Mouse (Mus musculus): ENCODE measurements around the gene Scn7a. TPM values are rescaled to one million over a fixed set of nuclear protein-coding genes. Genes with fewer than 3 reads are reported as not detected.
A peak's percentile ranks its signal among the peaks of the same experiment; 100 is the strongest.

The Scn7a gene
- 1 to 10 TPM in 1 of 2 experiments, under 1 TPM in 1; 0.97 to 1.1 TPM for total RNA-seq (2021)
- long read RNA-seq, experiment 1: 0 reads
- long read RNA-seq, experiment 2: 0 reads

DNA sequence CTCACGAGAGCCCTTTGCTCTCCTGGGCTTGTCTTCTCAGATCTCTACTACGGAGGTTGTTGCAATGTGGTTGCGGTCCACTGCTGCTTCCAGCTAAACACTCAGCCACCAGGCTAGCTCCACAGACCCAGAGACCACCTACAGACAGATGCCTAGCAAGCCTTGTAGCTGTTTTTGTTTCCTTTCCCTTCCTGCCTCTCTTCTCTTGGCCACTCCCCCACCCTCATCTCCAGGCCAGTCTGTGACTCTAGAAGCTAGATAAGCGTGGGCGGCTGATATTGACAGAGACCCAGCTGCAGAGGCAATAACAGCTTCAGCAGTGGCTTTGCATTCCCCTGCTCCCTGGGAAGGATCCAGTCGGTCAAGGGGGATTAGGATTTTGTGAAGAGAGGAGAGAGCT lies at the start of gene Scn7a:
Gene Scn7a (minus strand): TSS at position 150 of the 400 bp plus-strand sequence.
- intact Hi-C loops (cut with DNase I): loop anchor here (10.0 kb wide), 1 partner anchor 140 kb away; no protein-coding TSS in a partner anchor
- DNase-seq (ENCODE audit: low spot score in 2 of 2): no peak

DNA sequence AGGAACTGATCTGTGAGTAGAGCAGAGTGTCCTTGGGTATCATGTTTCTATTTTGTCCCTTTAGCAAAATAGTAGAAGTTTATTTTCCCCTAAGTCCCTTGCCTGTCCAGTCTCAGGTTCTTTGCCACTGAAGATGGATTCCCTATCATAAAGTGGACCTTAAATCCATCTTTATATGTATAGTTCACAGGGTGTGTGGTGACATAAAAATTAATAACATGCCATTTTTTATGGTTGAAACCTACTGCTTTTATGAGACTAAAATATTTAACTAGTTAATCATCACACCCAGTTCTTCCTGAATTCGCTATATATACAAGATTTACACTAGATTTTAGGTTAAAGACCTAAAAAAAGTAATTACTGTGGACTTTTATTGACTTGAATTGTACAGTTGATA lies 43.0 kb upstream of the Scn7a start:
- intact Hi-C loops (cut with DNase I): loop anchor here (10.0 kb wide), 2 partner anchors 1527 to 1927 kb away; no protein-coding TSS in a partner anchor
- DNase-seq (ENCODE audit: low spot score in 2 of 2): no peak

GRCm38 (mm10) chr2:66819862-66820559 lies 35.3 kb upstream of the Scn7a start:
- DNase-seq (ENCODE audit: low spot score in 2 of 2): peak; percentile 27 to 43
- intact Hi-C loops (cut with DNase I): loop anchor here (10.0 kb wide), 2 partner anchors 1535 to 1935 kb away; no protein-coding TSS in a partner anchor

DNA sequence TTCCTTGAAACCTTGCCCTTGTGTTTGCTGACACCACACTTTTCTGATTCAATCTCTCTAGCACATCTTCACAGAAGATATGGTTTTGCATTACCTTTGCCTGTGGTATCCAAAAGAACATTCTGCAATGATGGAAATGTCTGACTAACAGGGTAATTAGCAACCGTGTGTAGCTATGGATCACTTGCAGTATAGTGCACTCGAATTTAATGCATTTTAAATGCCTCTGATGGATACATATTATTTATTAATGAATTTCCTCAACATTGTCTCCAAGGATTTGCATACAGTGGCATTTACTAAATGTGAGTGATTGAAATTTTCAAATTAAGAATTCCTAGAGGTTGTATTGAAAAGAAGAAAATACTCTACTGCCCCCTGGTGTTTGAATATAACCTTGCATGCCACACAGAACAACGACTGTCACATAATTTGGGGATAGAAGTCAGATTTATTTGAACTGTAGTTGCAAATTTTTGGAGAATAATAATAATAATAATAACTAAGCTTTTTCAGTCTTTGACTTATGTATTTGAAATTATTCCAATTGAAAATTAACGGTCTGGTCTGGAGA lies 15.0 kb upstream of the Scn7a start:
- DNase-seq (ENCODE audit: low spot score in 2 of 2): peak; percentile 43 to 60
- intact Hi-C loops (cut with DNase I): loop anchor here (5.0 kb wide), 2 partner anchors 327 to 542 kb away; partner anchors contain the start of gene Ttc21b

DNA sequence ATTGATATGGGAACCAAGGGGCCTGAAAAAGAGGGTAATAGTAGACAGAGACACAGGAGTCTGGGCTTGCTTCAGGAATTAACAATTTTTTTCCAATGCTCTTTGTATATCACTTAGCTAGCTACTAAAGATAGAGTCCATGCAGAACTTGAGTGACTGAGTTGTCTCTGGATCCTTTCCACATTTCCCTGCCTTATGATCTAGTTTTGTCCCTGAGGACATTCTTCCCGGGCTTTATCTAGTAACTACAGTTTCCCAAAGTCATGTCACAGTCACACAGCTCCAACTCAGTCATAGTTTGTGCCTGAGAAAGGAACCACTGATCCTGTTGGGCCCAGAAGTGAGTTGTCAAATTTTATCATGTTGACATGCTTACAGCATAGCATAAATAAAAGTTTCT lies 12.8 kb upstream of the Scn7a start:
- no peak for DNase-seq (ENCODE audit: low spot score in 2 of 2)
- intact Hi-C loops (cut with DNase I): no loop called here

DNA sequence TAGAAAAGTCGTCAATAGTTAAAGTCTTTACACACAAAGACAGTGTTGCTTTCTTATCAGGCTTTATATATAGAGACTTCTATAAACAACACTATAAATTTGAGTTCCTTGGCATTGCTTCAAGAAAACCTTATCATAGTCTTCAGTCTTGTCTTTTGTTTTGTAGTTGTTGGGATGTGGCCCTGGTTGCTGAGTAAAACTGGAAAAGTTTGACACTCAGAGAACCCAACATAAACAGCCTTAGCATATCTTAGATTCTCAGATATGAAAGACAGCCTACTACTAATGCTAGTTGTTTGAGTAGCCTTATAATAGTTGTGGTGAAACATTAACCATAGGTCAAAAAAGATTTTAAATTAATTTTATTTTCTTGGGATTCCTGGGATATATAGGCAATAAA lies 6.9 kb upstream of the Scn7a start:
- DNase-seq (ENCODE audit: low spot score in 2 of 2): no peak
- intact Hi-C loops (cut with DNase I): no loop called here

DNA sequence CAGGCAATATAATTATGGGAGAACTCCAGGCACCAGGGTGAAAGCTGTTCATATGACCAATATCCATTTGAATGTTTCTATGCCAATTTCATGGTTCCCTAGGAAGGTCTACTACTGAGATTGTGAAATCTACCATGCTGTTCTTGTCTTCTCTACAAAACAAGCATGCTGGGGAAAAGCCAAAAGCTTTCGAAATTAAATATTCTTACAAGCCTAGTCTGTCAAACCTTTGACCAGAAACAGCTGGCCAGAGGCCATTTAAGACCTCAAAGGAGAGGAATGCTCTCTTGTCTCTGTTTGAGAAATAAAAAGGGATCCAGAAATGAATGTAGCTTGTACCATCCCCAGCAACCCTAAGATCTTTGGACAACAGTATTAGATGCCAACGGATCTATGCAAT lies 3.8 kb downstream of the Scn7a start:
- no peak for DNase-seq (ENCODE audit: low spot score in 2 of 2)
- intact Hi-C loops (cut with DNase I): loop anchor here (10.0 kb wide), 1 partner anchor 136 kb away; no protein-coding TSS in a partner anchor

GRCm38 (mm10) chr2:66767980-66768379 lies 16.7 kb downstream of the Scn7a start:
- no peak for DNase-seq (ENCODE audit: low spot score in 2 of 2)
- intact Hi-C loops (cut with DNase I): no loop called here

GRCm38 (mm10) chr2:66765170-66765569 lies 19.5 kb downstream of the Scn7a start:
- intact Hi-C loops (cut with DNase I): no loop called here
- no peak for DNase-seq (ENCODE audit: low spot score in 2 of 2)

GRCm38 (mm10) chr2:66762905-66763304 lies 21.8 kb downstream of the Scn7a start:
- intact Hi-C loops (cut with DNase I): no loop called here
- DNase-seq (ENCODE audit: low spot score in 2 of 2): no peak

- intact Hi-C loops (cut with DNase I): no loop called here
These were observed 56.7 kb downstream of the Scn7a start for GRCm38 (mm10) chr2:66728002-66728401.

GRCm38 (mm10) chr2:66727585-66727974 lies 57.1 kb downstream of the Scn7a start:
- no peak for DNase-seq (ENCODE audit: low spot score in 2 of 2)
- intact Hi-C loops (cut with DNase I): no loop called here

More at GRCm38 (mm10) chr2:66728002-66728401, 56.7 kb downstream of the Scn7a start:
- no peak for DNase-seq (ENCODE audit: low spot score in 2 of 2)

GRCm38 (mm10) chr2:66726878-66727584 lies 57.7 kb downstream of the Scn7a start:
- no peak for DNase-seq (ENCODE audit: low spot score in 2 of 2)
- intact Hi-C loops (cut with DNase I): no loop called here

- intact Hi-C loops (cut with DNase I): no loop called here
- no peak for DNase-seq (ENCODE audit: low spot score in 2 of 2)
These were observed 72.6 kb downstream of the Scn7a start for GRCm38 (mm10) chr2:66712071-66712470.

- DNase-seq (ENCODE audit: low spot score in 2 of 2): no peak
- intact Hi-C loops (cut with DNase I): no loop called here
These were observed 92.4 kb downstream of the Scn7a start for GRCm38 (mm10) chr2:66692300-66692699.

GRCm38 (mm10) chr2:66661988-66662387 lies 122.7 kb downstream of the Scn7a start:
- DNase-seq (ENCODE audit: low spot score in 2 of 2): no peak
- intact Hi-C loops (cut with DNase I): no loop called here

DNA sequence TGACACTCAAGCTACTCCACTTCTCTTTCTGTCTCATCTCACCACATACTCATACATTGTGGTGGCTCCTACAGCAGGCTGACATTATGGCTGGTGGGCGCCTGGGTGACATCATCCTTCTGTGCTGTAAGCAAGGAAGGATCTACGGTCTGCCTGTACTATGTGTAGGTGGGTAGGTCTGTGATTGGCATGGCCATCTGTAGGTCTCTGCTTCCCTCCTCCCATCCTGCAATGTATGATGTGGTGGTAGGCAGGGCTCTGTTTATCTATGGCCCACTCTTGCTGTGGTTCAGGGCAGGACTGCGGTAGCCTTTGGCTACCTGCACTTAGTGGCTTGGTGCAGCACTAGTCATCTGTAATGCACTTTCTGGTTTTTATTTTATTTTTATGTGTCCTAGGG lies 128.3 kb downstream of the Scn7a start:
- no peak for DNase-seq (ENCODE audit: low spot score in 2 of 2)
- intact Hi-C loops (cut with DNase I): no loop called here

- DNase-seq (ENCODE audit: low spot score in 2 of 2): no peak
- intact Hi-C loops (cut with DNase I): no loop called here
These were observed 129.3 kb downstream of the Scn7a start for GRCm38 (mm10) chr2:66655431-66655830.

DNA sequence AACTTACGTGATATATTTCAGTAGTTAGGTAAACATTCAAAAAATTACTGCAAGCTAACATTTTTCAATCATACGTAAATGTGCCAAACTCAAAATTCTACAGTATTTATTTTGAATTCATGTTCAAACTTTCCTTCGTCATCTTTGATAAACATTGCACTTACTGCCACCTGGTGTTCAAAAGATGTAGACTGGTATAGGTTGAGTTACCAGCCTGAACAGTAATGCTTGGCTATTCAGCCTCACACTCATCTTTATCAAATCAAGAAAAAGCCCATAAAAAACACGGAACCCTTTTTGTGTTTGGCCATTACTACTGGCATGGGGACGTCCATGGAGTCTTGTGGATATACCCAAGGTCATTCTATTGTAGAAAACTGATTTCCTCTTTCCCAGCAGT lies 140.3 kb downstream of the Scn7a start:
- DNase-seq (ENCODE audit: low spot score in 2 of 2): peak; percentile 55 to 57
- intact Hi-C loops (cut with DNase I): loop anchor here (5.0 to 10.0 kb wide), 2 partner anchors 140 to 387 kb away; partner anchors contain the start of genes Scn7a and Ttc21b

Data from left cerebral cortex, postnatal 14 days (tissue).